Mouse (Mus musculus) thymus, postnatal 0 days (tissue): ENCODE results near the gene Ppara. TPM values are rescaled to one million over a fixed set of nuclear protein-coding genes. Genes with fewer than 3 reads are reported as not detected.

Experiments
- DNase-seq: peaks from one replicate; pipeline ENCODE4 v3.0.0-alpha.2; 2015; ENCODE audit warnings: low spot score
- microRNA counts: library from miRNA; unstranded; fragments of <30 nt; microRNA quantifications from one replicate; lab custom pipeline; 2015
- microRNA-seq: library from miRNA; unstranded; fragments of <30 nt; microRNA quantifications from one replicate; pipeline ENCODE4, GENCODE M21; 2016; ENCODE audit warnings: borderline number of aligned reads
- polyA plus RNA-seq: library from polyadenylated mRNA; unstranded; fragments of >200 nt; fragmentation: Nextera tagmentation; extraction: Ambion mirVana; gene quantifications from 2 replicates; pipeline ENCODE4 v1.2.1, GENCODE M21; 2015

Gene Ppara
- polyA plus RNA-seq, 1 experiment from 2014 or later: 0.72 TPM

- DNase-seq: peak; percentile 41
Observed at GRCm38 (mm10) chr15:85840983-85841382, 106.2 kb downstream of the Ppara start.

GRCm38 (mm10) chr15:85841796-85842360 lies 107.1 kb downstream of the Ppara start:
- no peak for DNase-seq

- no peak for DNase-seq
Observed at GRCm38 (mm10) chr15:85845071-85845470, 110.3 kb downstream of the Ppara start.

GRCm38 (mm10) chr15:85851656-85852392 lies 117.0 kb downstream of the Ppara start:
- DNase-seq: no peak

MicroRNAs within 50 kb of the gene (microRNA counts, 519-probe panel; counts per million panel counts)
- microRNA mmu-let-7b (lab: Ali Mortazavi, UCI) (8,596 counts per million, percentile 98 among the panel's probes with 10 or more counts), microRNA mmu-let-7c (lab: Ali Mortazavi, UCI) (8,124 counts per million, percentile 97 among the panel's probes with 10 or more counts)

Small RNAs within 50 kb of the gene (microRNA-seq; reads per million reads assigned to microRNA genes)
- gene Mirlet7b: 12,761 reads per million, percentile 94 among the genes with 10 or more reads in this experiment
- 324 reads per million, percentile 59 among the genes with 10 or more reads in this experiment for gene Mirlet7c-2

Other genes starting within 250 kb of the Ppara start
- not detected in 2 replicates for gene 7530416G11Rik, start 231.8 kb upstream of the Ppara start, polyA plus RNA-seq
- 0.73 and 1.3 TPM in 2 replicates for gene Wnt7b, start 152.5 kb upstream of the Ppara start, polyA plus RNA-seq
- 62.3 and 62.9 TPM in 2 replicates for gene Cdpf1, start 76.7 kb downstream of the Ppara start, polyA plus RNA-seq
- 0.01 and 0.03 TPM in 2 replicates for gene Pkdrej, start 86.8 kb downstream of the Ppara start, polyA plus RNA-seq
- 8.1 and 10.1 TPM in 2 replicates for gene Ttc38, start 97.3 kb downstream of the Ppara start, polyA plus RNA-seq
- gene Gtse1, start 124.8 kb downstream of the Ppara start, polyA plus RNA-seq: 27.0 and 27.4 TPM in 2 replicates
- gene Trmu, start 144.3 kb downstream of the Ppara start, polyA plus RNA-seq: 33.9 and 34.3 TPM in 2 replicates